Mouse (Mus musculus): Measurements from ENCODE around the gene Gm49661.

- no peak for TF ChIP-seq CTCF (IDR thresholded peaks at IDR 0.05; ENCODE audit: low read depth)
- no peak for TF ChIP-seq EP300 (optimal IDR thresholded peaks at IDR 0.05)
Measured at GRCm38 (mm10) chr8:84967532-84968304, 1.5 kb downstream of the Gm49661 start.
